Mouse (Mus musculus): ENCODE results near the gene Sirt2. TPM values are rescaled to one million over a fixed set of nuclear protein-coding genes. Genes with fewer than 3 reads are reported as not detected.
A peak's percentile ranks its signal among the peaks of the same experiment; 100 is the strongest.

The Sirt2 gene
- polyA plus RNA-seq, 1 experiment from 2014 or later = 110 TPM

- H3K36me3 ChIP-seq (ENCODE audit: control insufficient read depth, insufficient read depth, low read length) = peaks cover 48% of the 10 kb centered on the region
- H3K9me3 ChIP-seq (ENCODE audit: control insufficient read depth, low read length) = no peaks in the 10 kb centered on the region
- H3K27ac ChIP-seq (ENCODE audit: low read depth, low read length) = no peak overlapping the region
- ATAC-seq (ENCODE audit: low read depth) = no peak
- peak overlapping the region; percentile 97 for H3K4me2 ChIP-seq (ENCODE audit: low read depth, low read length)
- peaks cover 28% of the 10 kb centered on the region for H3K4me1 ChIP-seq (ENCODE audit: control insufficient read depth, insufficient read depth, low read length)
- H3K9ac ChIP-seq (replicated peaks; ENCODE audit: low read depth, low read length) = peak overlapping the region; percentile 90; the same call in 1 of the 2 replicates
- H3K27me3 ChIP-seq (ENCODE audit: control insufficient read depth, insufficient read depth, low read length) = no peaks in the 10 kb centered on the region
- H3K4me3 ChIP-seq (ENCODE audit: low read depth, low read length) = peak overlapping the region; percentile 78
- WGBS = 76% methylated on average over 4 of the region's 4 CpGs
Observed at GRCm38 (mm10) chr7:28812436-28812835, 45.9 kb downstream of the Sirt2 start.

GRCm38 (mm10) chr7:28812949-28813348, 46.4 kb downstream of the Sirt2 start:
- H3K9me3 ChIP-seq (ENCODE audit: control insufficient read depth, low read length) = no peaks in the 10 kb centered on the region
- ATAC-seq (ENCODE audit: low read depth) = no peak
- H3K9ac ChIP-seq (replicated peaks; ENCODE audit: low read depth, low read length) = no peak overlapping the region
- H3K4me1 ChIP-seq (ENCODE audit: control insufficient read depth, insufficient read depth, low read length) = peaks cover 24% of the 10 kb centered on the region
- H3K27me3 ChIP-seq (ENCODE audit: control insufficient read depth, insufficient read depth, low read length) = no peaks in the 10 kb centered on the region
- H3K4me3 ChIP-seq (ENCODE audit: low read depth, low read length) = no peak overlapping the region; the same call in 1 of the 2 replicates
- H3K4me2 ChIP-seq (ENCODE audit: low read depth, low read length) = peak overlapping the region; percentile 97
- H3K36me3 ChIP-seq (ENCODE audit: control insufficient read depth, insufficient read depth, low read length) = peaks cover 52% of the 10 kb centered on the region
- WGBS = 86% methylated on average over 5 of the region's 5 CpGs
- H3K27ac ChIP-seq (ENCODE audit: low read depth, low read length) = no peak overlapping the region

GRCm38 (mm10) chr7:28814306-28815034, 47.9 kb downstream of the Sirt2 start:
- H3K27me3 ChIP-seq (ENCODE audit: control insufficient read depth, insufficient read depth, low read length) = no peaks in the 10 kb centered on the region
- H3K27ac ChIP-seq (ENCODE audit: low read depth, low read length) = no peak overlapping the region
- H3K4me2 ChIP-seq (ENCODE audit: low read depth, low read length) = no peak overlapping the region
- WGBS = 94% methylated on average over 5 of the region's 5 CpGs
- no peak overlapping the region for H3K9ac ChIP-seq (replicated peaks; ENCODE audit: low read depth, low read length)
- peaks cover 20% of the 10 kb centered on the region for H3K4me1 ChIP-seq (ENCODE audit: control insufficient read depth, insufficient read depth, low read length)
- no peak for ATAC-seq (ENCODE audit: low read depth)
- no peak overlapping the region for H3K4me3 ChIP-seq (ENCODE audit: low read depth, low read length)
- H3K9me3 ChIP-seq (ENCODE audit: control insufficient read depth, low read length) = no peaks in the 10 kb centered on the region
- H3K36me3 ChIP-seq (ENCODE audit: control insufficient read depth, insufficient read depth, low read length) = peaks cover 65% of the 10 kb centered on the region

GRCm38 (mm10) chr7:28815230-28815629, 48.7 kb downstream of the Sirt2 start:
- no peak overlapping the region for H3K9ac ChIP-seq (replicated peaks; ENCODE audit: low read depth, low read length)
- 89% methylated on average over 9 of the region's 9 CpGs for WGBS
- peaks cover 20% of the 10 kb centered on the region for H3K4me1 ChIP-seq (ENCODE audit: control insufficient read depth, insufficient read depth, low read length)

GRCm38 (mm10) chr7:28816201-28816600, 49.7 kb downstream of the Sirt2 start:
- no peak overlapping the region for H3K27ac ChIP-seq (ENCODE audit: low read depth, low read length)
- WGBS = 92% methylated on average over 9 of the region's 9 CpGs
- peaks cover 22% of the 10 kb centered on the region for H3K4me1 ChIP-seq (ENCODE audit: control insufficient read depth, insufficient read depth, low read length)
- H3K9ac ChIP-seq (replicated peaks; ENCODE audit: low read depth, low read length) = no peak overlapping the region
- ATAC-seq (ENCODE audit: low read depth) = no peak
- H3K4me3 ChIP-seq (ENCODE audit: low read depth, low read length) = no peak overlapping the region
- no peaks in the 10 kb centered on the region for H3K9me3 ChIP-seq (ENCODE audit: control insufficient read depth, low read length)
- no peak overlapping the region for H3K4me2 ChIP-seq (ENCODE audit: low read depth, low read length)
- no peaks in the 10 kb centered on the region for H3K27me3 ChIP-seq (ENCODE audit: control insufficient read depth, insufficient read depth, low read length)
- peaks cover 82% of the 10 kb centered on the region for H3K36me3 ChIP-seq (ENCODE audit: control insufficient read depth, insufficient read depth, low read length)

More at GRCm38 (mm10) chr7:28815230-28815629, 48.7 kb downstream of the Sirt2 start:
- H3K4me2 ChIP-seq (ENCODE audit: low read depth, low read length) = no peak overlapping the region
- no peaks in the 10 kb centered on the region for H3K27me3 ChIP-seq (ENCODE audit: control insufficient read depth, insufficient read depth, low read length)
- H3K4me3 ChIP-seq (ENCODE audit: low read depth, low read length) = no peak overlapping the region
- no peaks in the 10 kb centered on the region for H3K9me3 ChIP-seq (ENCODE audit: control insufficient read depth, low read length)
- no peak overlapping the region for H3K27ac ChIP-seq (ENCODE audit: low read depth, low read length)
- no peak for ATAC-seq (ENCODE audit: low read depth)
- H3K36me3 ChIP-seq (ENCODE audit: control insufficient read depth, insufficient read depth, low read length) = peaks cover 72% of the 10 kb centered on the region

GRCm38 (mm10) chr7:28816920-28817319, 50.4 kb downstream of the Sirt2 start:
- ATAC-seq (ENCODE audit: low read depth) = no peak
- peaks cover 20% of the 10 kb centered on the region for H3K4me1 ChIP-seq (ENCODE audit: control insufficient read depth, insufficient read depth, low read length)
- H3K9ac ChIP-seq (replicated peaks; ENCODE audit: low read depth, low read length) = no peak overlapping the region
- peaks cover 89% of the 10 kb centered on the region for H3K36me3 ChIP-seq (ENCODE audit: control insufficient read depth, insufficient read depth, low read length)
- H3K4me2 ChIP-seq (ENCODE audit: low read depth, low read length) = no peak overlapping the region
- no peak overlapping the region for H3K4me3 ChIP-seq (ENCODE audit: low read depth, low read length)
- H3K27me3 ChIP-seq (ENCODE audit: control insufficient read depth, insufficient read depth, low read length) = no peaks in the 10 kb centered on the region
- 93% methylated on average over 10 of the region's 10 CpGs for WGBS
- H3K27ac ChIP-seq (ENCODE audit: low read depth, low read length) = no peak overlapping the region
- H3K9me3 ChIP-seq (ENCODE audit: control insufficient read depth, low read length) = no peaks in the 10 kb centered on the region

GRCm38 (mm10) chr7:28817524-28817923, 51.0 kb downstream of the Sirt2 start:
- ATAC-seq (ENCODE audit: low read depth) = no peak
- H3K27ac ChIP-seq (ENCODE audit: low read depth, low read length) = no peak overlapping the region
- H3K4me3 ChIP-seq (ENCODE audit: low read depth, low read length) = no peak overlapping the region
- WGBS = 58% methylated on average over 6 of the region's 6 CpGs
- H3K9ac ChIP-seq (replicated peaks; ENCODE audit: low read depth, low read length) = no peak overlapping the region
- no peaks in the 10 kb centered on the region for H3K9me3 ChIP-seq (ENCODE audit: control insufficient read depth, low read length)
- peaks cover 14% of the 10 kb centered on the region for H3K4me1 ChIP-seq (ENCODE audit: control insufficient read depth, insufficient read depth, low read length)
- H3K4me2 ChIP-seq (ENCODE audit: low read depth, low read length) = no peak overlapping the region
- peaks cover 91% of the 10 kb centered on the region for H3K36me3 ChIP-seq (ENCODE audit: control insufficient read depth, insufficient read depth, low read length)
- no peaks in the 10 kb centered on the region for H3K27me3 ChIP-seq (ENCODE audit: control insufficient read depth, insufficient read depth, low read length)

GRCm38 (mm10) chr7:28817957-28818356, 51.4 kb downstream of the Sirt2 start:
- 71% methylated on average over 4 of the region's 4 CpGs for WGBS
- Histone ChIP-seq H3K4me1 (ENCODE audit: control insufficient read depth, insufficient read depth, low read length) (peaks cover 9% of the 10 kb centered on the region), H3K9me3 (ENCODE audit: control insufficient read depth, low read length) (no peaks in the 10 kb centered on the region), H3K9ac (replicated peaks; ENCODE audit: low read depth, low read length) (no peak overlapping the region), H3K4me2 (ENCODE audit: low read depth, low read length) (no peak overlapping the region), H3K27me3 (ENCODE audit: control insufficient read depth, insufficient read depth, low read length) (no peaks in the 10 kb centered on the region), H3K4me3 (ENCODE audit: low read depth, low read length) (no peak overlapping the region), H3K36me3 (ENCODE audit: control insufficient read depth, insufficient read depth, low read length) (peaks cover 93% of the 10 kb centered on the region), H3K27ac (ENCODE audit: low read depth, low read length) (no peak overlapping the region)
- ATAC-seq (ENCODE audit: low read depth) = no peak

GRCm38 (mm10) chr7:28818436-28818835, 51.9 kb downstream of the Sirt2 start:
- ATAC-seq (ENCODE audit: low read depth) = no peak
- 90% methylated on average over 15 of the region's 18 CpGs for WGBS
- no peaks in the 10 kb centered on the region for H3K9me3 ChIP-seq (ENCODE audit: control insufficient read depth, low read length)
- H3K4me2 ChIP-seq (ENCODE audit: low read depth, low read length) = no peak overlapping the region
- H3K36me3 ChIP-seq (ENCODE audit: control insufficient read depth, insufficient read depth, low read length) = peaks cover 88% of the 10 kb centered on the region
- no peaks in the 10 kb centered on the region for H3K27me3 ChIP-seq (ENCODE audit: control insufficient read depth, insufficient read depth, low read length)
- no peak overlapping the region for H3K4me3 ChIP-seq (ENCODE audit: low read depth, low read length)
- peaks cover 8% of the 10 kb centered on the region; the same call in 1 of the 2 replicates for H3K4me1 ChIP-seq (ENCODE audit: control insufficient read depth, insufficient read depth, low read length)
- H3K27ac ChIP-seq (ENCODE audit: low read depth, low read length) = no peak overlapping the region
- H3K9ac ChIP-seq (replicated peaks; ENCODE audit: low read depth, low read length) = no peak overlapping the region
